Mouse (Mus musculus): ENCODE results near the gene Hip1r. TPM values are rescaled to one million over a fixed set of nuclear protein-coding genes. Genes with fewer than 3 reads are reported as not detected.
A peak's percentile ranks its signal among the peaks of the same experiment; 100 is the strongest.

Gene Hip1r
- polyA plus RNA-seq, 1 experiment, result 3.8 TPM

DNA sequence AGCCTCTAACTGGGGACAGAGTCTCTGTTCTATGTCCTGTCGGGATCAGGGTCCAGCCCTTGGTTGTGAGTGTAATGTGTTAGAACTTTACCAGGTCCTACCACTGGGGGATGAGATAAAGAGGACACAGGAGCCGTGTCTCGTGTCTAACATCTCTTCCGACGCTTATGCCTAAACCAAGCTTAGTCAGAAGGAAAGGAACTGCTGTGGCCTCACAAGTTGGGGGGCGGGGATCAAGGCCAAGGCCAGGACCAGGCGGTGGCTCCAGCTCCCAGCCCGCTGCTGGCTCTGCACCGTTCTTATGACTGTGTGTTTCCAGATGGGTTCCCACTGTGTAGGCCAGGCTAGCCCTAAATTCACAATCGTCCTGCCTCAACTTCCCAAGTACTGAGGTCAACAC lies 39.5 kb downstream of the Hip1r start:
- no peak overlapping the region for H3K4me3 ChIP-seq (ENCODE audit: insufficient read depth, low read depth, low read length)
- peaks cover 42% of the 10 kb centered on the region for H3K4me1 ChIP-seq (ENCODE audit: control insufficient read depth, insufficient read depth, insufficient read length, low read length)
- peak overlapping the region; percentile 22 for H3K27ac ChIP-seq (replicated peaks; ENCODE audit: low read depth, low read length)

DNA sequence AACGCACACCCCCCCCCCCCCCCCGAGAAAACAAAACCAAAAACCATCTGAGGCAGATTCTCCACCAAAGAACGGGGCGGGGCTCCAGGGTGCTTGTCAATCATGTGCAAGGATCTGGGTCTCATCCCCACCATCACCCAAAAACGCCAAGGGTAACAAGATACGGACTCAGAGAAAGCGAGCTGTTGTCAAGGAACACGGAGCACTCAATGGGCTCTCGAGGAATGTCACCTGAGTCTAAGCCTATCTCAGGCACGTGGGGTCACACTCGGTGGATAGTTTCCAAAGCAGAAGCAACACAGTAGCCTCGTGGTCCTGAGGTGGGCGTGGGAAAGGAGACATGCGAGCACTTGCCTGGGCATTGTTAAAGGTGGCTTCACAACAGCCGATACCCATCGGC lies 40.3 kb downstream of the Hip1r start:
- H3K4me3 ChIP-seq (ENCODE audit: insufficient read depth, low read depth, low read length), result no peak overlapping the region
- H3K4me1 ChIP-seq (ENCODE audit: control insufficient read depth, insufficient read depth, insufficient read length, low read length), result peaks cover 49% of the 10 kb centered on the region
- peak overlapping the region; percentile 8; the same call in 1 of the 2 replicates for H3K27ac ChIP-seq (replicated peaks; ENCODE audit: low read depth, low read length)

DNA sequence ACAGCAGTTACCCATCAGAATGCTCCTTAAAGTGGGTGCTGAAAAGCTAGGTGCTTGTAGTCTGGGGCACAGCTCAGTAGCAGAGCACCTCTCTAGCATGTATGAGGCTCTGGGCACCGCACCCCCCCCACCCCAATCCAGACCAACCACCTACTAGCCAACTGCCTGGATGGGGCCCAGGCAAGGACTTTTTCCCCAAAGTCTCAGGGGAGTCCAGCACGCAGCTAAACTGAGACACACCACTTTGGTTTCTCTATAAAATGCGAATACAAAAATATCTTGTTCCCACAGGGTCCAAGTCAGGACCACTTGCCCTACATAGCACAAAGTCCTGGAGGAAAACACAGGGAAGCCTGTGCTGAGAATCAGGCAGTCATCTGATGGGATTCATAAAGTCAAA lies 40.8 kb downstream of the Hip1r start:
- no peak overlapping the region for H3K4me3 ChIP-seq (ENCODE audit: insufficient read depth, low read depth, low read length)
- peaks cover 49% of the 10 kb centered on the region for H3K4me1 ChIP-seq (ENCODE audit: control insufficient read depth, insufficient read depth, insufficient read length, low read length)
- peak overlapping the region; percentile 85 for H3K27ac ChIP-seq (replicated peaks; ENCODE audit: low read depth, low read length)

DNA sequence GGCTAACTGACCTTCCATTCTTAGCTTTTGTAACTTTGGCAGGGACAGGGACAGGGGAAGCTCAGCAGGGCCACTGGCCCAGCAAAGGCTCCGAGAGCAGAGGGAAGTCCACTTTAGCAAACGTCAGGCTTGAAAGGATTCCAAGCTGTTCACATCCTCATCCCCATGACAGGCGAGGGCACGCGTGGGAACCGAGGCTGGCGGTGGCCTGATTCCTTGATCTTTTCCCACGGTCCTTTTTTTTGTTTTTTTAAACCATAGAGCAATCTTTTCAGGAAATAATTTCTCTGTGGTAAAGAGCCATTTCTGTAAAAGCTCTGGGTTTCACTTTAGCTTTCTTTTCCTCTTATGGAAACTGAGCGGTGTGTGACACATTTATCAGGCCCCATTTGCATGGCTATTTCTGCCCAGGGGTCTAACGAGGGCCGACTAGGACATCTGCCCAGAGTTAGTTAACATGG lies 41.4 kb downstream of the Hip1r start:
- H3K27ac ChIP-seq (replicated peaks; ENCODE audit: low read depth, low read length), result peak overlapping the region; percentile 85
- peak overlapping the region; percentile 15; the same call in 1 of the 2 replicates for H3K4me3 ChIP-seq (ENCODE audit: insufficient read depth, low read depth, low read length)
- peaks cover 49% of the 10 kb centered on the region for H3K4me1 ChIP-seq (ENCODE audit: control insufficient read depth, insufficient read depth, insufficient read length, low read length)

DNA sequence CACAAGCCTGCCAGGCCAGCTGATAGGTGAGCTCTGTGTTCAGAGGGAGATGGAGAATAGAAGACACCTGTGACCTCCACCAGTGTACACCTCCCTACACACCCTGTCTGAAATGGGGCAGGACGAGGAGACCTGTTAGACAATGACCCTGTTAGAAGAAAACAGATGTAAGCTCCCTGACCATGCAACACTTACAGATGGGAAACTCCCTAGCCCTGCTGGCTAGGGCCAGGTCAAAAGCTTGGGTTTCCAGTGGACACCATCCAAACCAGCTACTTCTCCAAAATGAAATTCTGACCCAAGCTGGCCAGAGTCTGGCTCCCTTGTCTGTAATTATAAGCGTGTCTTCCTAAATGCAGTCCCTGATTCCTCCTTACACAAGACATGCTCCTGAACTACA lies 42.3 kb downstream of the Hip1r start:
- Histone ChIP-seq H3K4me3 (ENCODE audit: insufficient read depth, low read depth, low read length) (no peak overlapping the region), H3K27ac (replicated peaks; ENCODE audit: low read depth, low read length) (no peak overlapping the region), H3K4me1 (ENCODE audit: control insufficient read depth, insufficient read depth, insufficient read length, low read length) (peaks cover 51% of the 10 kb centered on the region)

DNA sequence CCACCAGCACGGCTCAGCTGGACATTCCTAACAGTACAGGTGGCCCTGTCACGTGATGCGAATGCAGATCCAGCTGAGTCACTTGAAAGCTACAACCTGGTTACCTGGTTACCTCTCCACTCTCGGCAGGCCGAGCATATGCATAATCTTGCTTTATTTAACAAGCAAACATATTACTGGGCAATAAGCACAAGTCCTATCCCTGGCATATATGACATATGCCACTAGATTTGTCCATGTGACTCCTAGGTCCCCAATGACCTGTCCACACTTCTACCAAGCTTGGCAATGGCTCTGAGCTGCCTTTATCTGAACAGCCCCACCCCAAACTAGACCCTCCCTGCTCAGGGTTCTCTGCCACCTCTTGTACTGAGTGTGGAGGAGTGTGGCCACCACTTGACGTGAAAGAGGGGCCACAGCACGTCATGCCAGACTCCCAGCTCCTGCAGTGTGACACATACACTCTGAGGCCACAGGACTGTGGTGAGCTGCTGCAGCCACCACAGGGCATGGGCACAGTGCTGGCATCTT lies 42.9 kb downstream of the Hip1r start:
- Histone ChIP-seq H3K27ac (replicated peaks; ENCODE audit: low read depth, low read length) (no peak overlapping the region), H3K4me1 (ENCODE audit: control insufficient read depth, insufficient read depth, insufficient read length, low read length) (peaks cover 51% of the 10 kb centered on the region), H3K4me3 (ENCODE audit: insufficient read depth, low read depth, low read length) (no peak overlapping the region)

DNA sequence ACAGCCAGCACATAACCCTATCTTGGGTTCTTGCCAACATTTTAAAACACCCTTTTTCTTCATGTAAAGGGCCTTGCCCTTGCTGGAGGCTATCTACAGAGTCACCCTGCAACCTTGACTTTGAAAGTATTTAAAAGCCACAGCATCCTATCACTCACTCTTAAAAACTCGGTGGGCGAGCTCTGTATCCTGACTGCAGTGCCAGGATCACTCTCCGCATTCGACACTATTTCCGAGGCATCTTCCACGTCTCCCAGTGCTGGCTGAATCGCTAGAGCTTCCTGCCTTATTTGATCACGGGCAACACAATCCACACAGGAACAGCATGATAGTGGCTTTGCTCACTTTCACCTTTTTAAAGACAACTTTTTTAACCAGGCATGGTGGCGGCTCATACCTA lies 44.5 kb downstream of the Hip1r start:
- Histone ChIP-seq H3K4me3 (ENCODE audit: insufficient read depth, low read depth, low read length) (no peak overlapping the region), H3K4me1 (ENCODE audit: control insufficient read depth, insufficient read depth, insufficient read length, low read length) (peaks cover 41% of the 10 kb centered on the region), H3K27ac (replicated peaks; ENCODE audit: low read depth, low read length) (no peak overlapping the region)

DNA sequence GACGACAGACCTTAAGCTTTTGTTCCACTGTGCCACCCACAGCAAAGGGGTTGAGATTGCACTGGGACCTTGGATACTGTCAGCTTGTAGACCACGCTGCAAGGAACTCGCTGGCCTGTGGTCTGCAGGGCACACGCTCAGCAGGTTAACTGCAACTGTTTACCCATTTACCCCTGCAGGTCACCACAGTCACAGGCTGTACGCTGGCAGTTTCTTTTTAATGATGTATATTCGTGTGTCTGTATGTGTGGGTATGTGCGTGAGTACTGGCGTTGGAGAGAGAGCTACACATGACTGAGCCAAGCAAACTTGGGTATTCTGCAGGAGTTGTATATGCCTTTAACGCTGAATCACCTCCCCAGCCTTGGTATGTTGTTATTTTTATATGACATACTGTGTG lies 45.2 kb downstream of the Hip1r start:
- H3K4me1 ChIP-seq (ENCODE audit: control insufficient read depth, insufficient read depth, insufficient read length, low read length), result peaks cover 35% of the 10 kb centered on the region
- H3K27ac ChIP-seq (replicated peaks; ENCODE audit: low read depth, low read length), result no peak overlapping the region
- no peak overlapping the region for H3K4me3 ChIP-seq (ENCODE audit: insufficient read depth, low read depth, low read length)

DNA sequence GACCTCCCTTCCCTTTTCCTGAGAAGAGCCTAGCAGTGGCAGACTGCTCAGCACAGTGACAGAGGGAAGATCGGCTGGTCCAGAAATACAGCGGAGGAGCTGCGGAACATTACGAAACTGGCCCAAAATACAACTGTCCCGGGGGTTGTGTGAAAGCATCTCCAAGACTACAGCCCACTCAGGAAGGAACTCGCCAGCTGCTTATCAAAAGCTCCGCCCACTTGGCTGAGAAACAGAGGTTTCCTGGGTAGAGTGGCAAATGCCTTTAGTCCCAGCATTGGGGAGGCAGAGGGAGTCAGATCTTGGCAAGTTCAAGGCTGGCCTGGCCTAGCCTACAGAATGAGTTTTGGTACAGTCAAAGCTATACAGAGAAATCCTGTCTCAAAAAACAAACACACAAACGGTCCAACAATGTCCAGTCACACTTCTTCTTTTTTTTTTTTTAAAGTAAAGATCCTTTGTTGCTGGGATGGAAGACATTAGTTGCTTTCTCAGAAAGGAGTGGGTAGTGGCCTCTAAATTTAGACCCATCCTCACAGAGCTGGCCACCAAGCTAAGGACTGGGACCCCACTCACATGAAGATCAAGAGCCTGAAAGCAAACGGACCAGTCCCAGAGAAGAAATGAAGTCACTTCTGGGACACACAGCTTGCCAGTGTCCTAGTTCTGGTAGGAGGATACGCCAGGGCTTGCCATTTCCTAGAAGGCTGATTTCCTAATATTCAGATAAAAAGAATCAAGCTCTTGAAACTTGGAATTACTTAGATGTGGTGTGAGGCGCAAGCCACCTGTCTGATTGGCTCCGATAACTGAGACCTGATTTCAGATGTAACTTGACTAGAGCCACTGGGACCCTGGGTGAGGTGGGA lies 46.2 kb downstream of the Hip1r start:
- Histone ChIP-seq H3K27ac (replicated peaks; ENCODE audit: low read depth, low read length) (0 out of 2 replicates have a peak overlapping the region, but pooled peaks have one; percentile 3), H3K4me3 (ENCODE audit: insufficient read depth, low read depth, low read length) (no peak overlapping the region), H3K4me1 (ENCODE audit: control insufficient read depth, insufficient read depth, insufficient read length, low read length) (peaks cover 27% of the 10 kb centered on the region)

DNA sequence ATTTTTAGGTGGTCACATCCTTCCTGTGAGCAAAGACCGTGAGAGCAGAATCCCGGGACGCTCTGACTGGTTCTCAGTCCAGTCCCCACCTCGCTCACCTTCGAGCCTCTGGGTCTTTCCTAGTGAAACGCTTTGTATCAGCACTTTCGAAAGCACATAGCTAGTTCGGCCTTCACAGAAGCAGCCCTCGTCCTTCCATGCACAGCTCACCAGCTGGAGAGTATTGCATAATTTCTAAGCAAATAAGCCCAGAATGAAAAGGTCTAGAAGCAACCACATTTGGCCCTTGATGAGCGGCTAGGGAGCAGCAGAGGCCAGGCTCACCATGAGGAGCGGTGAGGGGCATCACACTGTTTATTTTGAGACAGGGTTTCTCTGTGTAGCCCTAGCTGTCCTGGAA lies 47.7 kb downstream of the Hip1r start:
- H3K4me1 ChIP-seq (ENCODE audit: control insufficient read depth, insufficient read depth, insufficient read length, low read length), result peaks cover 30% of the 10 kb centered on the region
- no peak overlapping the region for H3K27ac ChIP-seq (replicated peaks; ENCODE audit: low read depth, low read length)
- H3K4me3 ChIP-seq (ENCODE audit: insufficient read depth, low read depth, low read length), result no peak overlapping the region

DNA sequence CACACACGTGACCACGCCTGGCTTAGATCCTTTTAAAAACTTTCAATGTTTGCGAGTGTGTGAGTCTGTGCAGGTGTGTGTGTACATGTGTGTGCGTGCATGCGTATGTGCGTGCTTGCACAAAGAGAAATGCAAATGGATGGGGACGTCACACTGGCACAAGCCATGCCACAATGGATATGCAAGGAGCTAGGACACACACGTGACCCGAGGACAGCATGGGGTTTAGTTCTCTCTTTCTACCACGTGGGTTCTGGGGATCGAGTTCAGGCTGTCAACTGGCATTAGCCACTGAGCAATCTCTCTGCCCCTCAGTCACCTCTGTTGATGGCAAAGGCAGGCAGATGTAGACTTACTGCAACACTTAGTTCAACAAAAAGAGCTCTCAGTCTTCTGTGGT lies 48.3 kb downstream of the Hip1r start:
- no peak overlapping the region for H3K27ac ChIP-seq (replicated peaks; ENCODE audit: low read depth, low read length)
- peaks cover 31% of the 10 kb centered on the region for H3K4me1 ChIP-seq (ENCODE audit: control insufficient read depth, insufficient read depth, insufficient read length, low read length)
- no peak overlapping the region for H3K4me3 ChIP-seq (ENCODE audit: insufficient read depth, low read depth, low read length)

DNA sequence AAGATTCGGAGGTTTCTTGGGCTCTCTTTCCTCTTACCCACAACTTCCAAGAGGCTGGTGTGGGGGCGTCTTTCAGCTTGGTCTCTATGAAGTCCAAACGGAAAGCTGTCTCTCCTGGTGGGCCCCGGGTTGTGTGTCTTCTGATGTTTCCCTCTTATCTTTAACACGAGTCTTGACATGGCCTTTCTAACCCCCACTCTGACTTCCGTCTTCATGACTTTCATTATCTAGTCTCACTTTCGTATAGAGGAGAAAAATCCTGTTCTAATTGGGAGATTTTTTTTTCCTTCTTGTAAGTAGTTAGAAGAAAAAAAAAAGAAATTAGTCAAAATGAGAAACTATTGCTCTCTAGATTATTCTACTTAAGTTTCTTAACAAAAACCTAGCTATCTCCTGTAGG lies 48.9 kb downstream of the Hip1r start:
- H3K4me3 ChIP-seq (ENCODE audit: insufficient read depth, low read depth, low read length), result no peak overlapping the region
- H3K4me1 ChIP-seq (ENCODE audit: control insufficient read depth, insufficient read depth, insufficient read length, low read length), result peaks cover 29% of the 10 kb centered on the region
- H3K27ac ChIP-seq (replicated peaks; ENCODE audit: low read depth, low read length), result no peak overlapping the region

DNA sequence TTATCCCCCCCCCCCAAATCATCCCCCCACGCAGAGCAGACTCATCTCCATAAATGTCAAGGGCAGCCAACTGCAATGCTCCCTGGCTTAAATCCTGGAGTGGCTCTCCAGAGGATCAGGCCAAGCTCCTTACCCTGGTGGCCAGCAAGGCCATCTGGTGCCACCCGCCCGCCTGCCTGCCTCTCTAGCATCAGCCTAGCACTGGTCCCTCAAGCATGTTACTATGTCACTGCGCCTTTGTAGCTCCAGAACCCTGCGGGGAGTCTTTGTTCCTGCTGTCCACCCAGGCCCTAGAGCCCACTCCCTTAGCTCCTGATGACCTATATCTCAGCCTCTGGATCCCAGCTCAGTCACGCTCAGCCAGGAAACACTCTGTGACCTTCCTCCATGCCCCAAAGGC lies 51.2 kb downstream of the Hip1r start:
- no peak overlapping the region for H3K4me3 ChIP-seq (ENCODE audit: insufficient read depth, low read depth, low read length)

DNA sequence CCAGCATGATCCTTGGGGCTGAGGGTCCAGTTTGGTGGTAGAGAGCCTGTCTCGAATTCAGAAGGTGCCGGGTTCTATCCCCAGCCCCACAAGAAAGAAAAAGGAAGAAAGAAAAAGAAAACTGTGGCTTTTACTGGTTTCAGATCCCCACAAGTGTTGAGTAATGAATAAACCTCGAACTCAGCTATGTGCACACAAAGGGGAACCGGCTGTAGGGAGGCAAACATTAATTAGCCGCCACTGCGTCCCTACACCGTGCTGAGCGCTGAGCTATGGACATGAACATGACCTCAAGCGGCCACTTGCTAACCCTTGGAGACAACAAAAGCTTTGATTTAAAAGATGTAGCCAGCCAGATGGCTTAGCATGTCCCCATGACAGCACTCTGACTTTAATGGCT lies 51.7 kb downstream of the Hip1r start:
- peaks cover 22% of the 10 kb centered on the region for H3K4me1 ChIP-seq (ENCODE audit: control insufficient read depth, insufficient read depth, insufficient read length, low read length)
- H3K27ac ChIP-seq (replicated peaks; ENCODE audit: low read depth, low read length), result no peak overlapping the region

More for the DNA sequence above, 51.2 kb downstream of the Hip1r start:
- peaks cover 22% of the 10 kb centered on the region for H3K4me1 ChIP-seq (ENCODE audit: control insufficient read depth, insufficient read depth, insufficient read length, low read length)
- H3K27ac ChIP-seq (replicated peaks; ENCODE audit: low read depth, low read length), result no peak overlapping the region

DNA sequence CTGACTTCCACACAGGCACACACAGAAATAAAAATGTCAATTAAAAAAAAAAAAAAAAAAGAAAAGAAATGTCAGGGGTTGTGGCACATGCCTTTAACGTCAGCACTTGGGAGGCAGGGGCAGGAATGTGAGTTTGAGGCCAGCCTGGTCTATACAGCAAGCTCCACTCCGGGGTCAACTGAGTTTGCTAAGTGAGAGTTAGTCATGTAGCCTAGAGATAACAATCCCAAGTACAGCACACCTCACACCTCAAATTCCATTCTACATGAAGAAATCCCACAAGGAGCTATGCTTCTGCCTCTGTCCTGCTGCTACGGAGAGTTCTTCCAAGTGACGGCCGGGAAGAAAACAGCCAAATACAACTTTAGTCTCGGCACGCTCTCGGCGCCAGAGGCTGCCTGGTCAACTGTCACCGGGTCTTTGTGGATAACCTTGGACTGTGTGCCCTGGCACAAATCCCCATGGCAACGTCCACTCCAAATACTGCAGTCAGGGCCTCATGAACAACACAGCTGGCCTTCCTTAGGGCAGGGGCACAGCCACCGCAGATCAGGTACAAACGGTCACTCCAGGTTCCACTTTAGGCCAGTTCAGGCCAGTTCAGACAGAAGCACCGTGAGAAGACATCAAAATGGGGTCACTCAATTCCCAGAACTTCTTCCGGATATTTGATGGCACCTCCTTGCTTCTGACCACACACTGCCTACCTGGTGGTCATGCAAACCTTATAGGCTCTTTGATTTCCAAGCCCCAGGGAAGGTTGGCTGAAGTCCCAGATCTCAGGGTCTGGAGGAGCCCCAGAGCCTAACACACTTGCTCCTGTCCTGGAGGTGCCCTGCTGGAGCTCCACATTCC lies 52.4 kb downstream of the Hip1r start:
- no peak overlapping the region for H3K27ac ChIP-seq (replicated peaks; ENCODE audit: low read depth, low read length)
- H3K4me1 ChIP-seq (ENCODE audit: control insufficient read depth, insufficient read depth, insufficient read length, low read length), result peaks cover 20% of the 10 kb centered on the region

More for the DNA sequence above, 51.7 kb downstream of the Hip1r start:
- H3K4me3 ChIP-seq (ENCODE audit: insufficient read depth, low read depth, low read length), result no peak overlapping the region

More for the DNA sequence above, 52.4 kb downstream of the Hip1r start:
- H3K4me3 ChIP-seq (ENCODE audit: insufficient read depth, low read depth, low read length), result no peak overlapping the region

Measured in brown adipose tissue, adult 24 weeks (tissue).